Mouse (Mus musculus) layer of hippocampus, adult 8-10 months (tissue): ENCODE results near the gene Mink1. TPM values are rescaled to one million over a fixed set of nuclear protein-coding genes. Genes with fewer than 3 reads are reported as not detected.
"Not testable (repeated sequence)": the region's sequence is repeated elsewhere in the genome, so short reads cannot be mapped to it uniquely, and the experiment has no call there.

Experiments
- DNase-seq, 2 experiments: peaks; one replicate each; pipeline ENCODE4 v3.0.0; 2022; ENCODE audit warnings: low spot score in 2 of 2
- total RNA-seq, 4 experiments: library from RNA; stranded (reverse); gene quantifications; 2 replicates each; pipeline ENCODE4 v1.2.4; 2022

Gene Mink1
- total RNA-seq, 4 experiments from 2014 or later: 419 to 496 (median 460) TPM

GRCm38 (mm10) chr11:70553940-70554339, 8.7 kb upstream of the Mink1 start:
- no peak for DNase-seq

- no peak for DNase-seq
Measured at GRCm38 (mm10) chr11:70557545-70557944, 5.1 kb upstream of the Mink1 start.

GRCm38 (mm10) chr11:70561937-70562286, 769 bp upstream of the Mink1 start:
- no peak for DNase-seq

- DNase-seq: no peak
Measured at GRCm38 (mm10) chr11:70562995-70563469, 351 bp downstream of the Mink1 start.

- no peak for DNase-seq
Measured at GRCm38 (mm10) chr11:70563470-70564275, 992 bp downstream of the Mink1 start.

- no peak for DNase-seq
Measured at GRCm38 (mm10) chr11:70564276-70564873, 1.7 kb downstream of the Mink1 start.

- no peak for DNase-seq
Measured at GRCm38 (mm10) chr11:70566586-70566985, 3.9 kb downstream of the Mink1 start.

- not testable (repeated sequence) for DNase-seq
Measured at GRCm38 (mm10) chr11:70570614-70571013, 7.9 kb downstream of the Mink1 start.

- no peak for DNase-seq
Measured at GRCm38 (mm10) chr11:70571641-70572040, 9.0 kb downstream of the Mink1 start.

GRCm38 (mm10) chr11:70572348-70572902, 9.7 kb downstream of the Mink1 start:
- no peak for DNase-seq

GRCm38 (mm10) chr11:70573872-70574271, 11.2 kb downstream of the Mink1 start:
- DNase-seq: no peak

- DNase-seq: no peak
Measured at GRCm38 (mm10) chr11:70577201-70577600, 14.5 kb downstream of the Mink1 start.

- no peak for DNase-seq
Measured at GRCm38 (mm10) chr11:70578962-70579361, 16.3 kb downstream of the Mink1 start.

- no peak for DNase-seq
Measured at GRCm38 (mm10) chr11:70579710-70580357, 17.2 kb downstream of the Mink1 start.

GRCm38 (mm10) chr11:70580358-70580720, 17.7 kb downstream of the Mink1 start:
- DNase-seq: no peak

GRCm38 (mm10) chr11:70580921-70581320, 18.2 kb downstream of the Mink1 start:
- no peak for DNase-seq

GRCm38 (mm10) chr11:70582196-70582595, 19.5 kb downstream of the Mink1 start:
- no peak for DNase-seq

GRCm38 (mm10) chr11:70583022-70583714, 20.5 kb downstream of the Mink1 start:
- no peak for DNase-seq

- no peak for DNase-seq
Measured at GRCm38 (mm10) chr11:70583775-70584174, 21.1 kb downstream of the Mink1 start.

- DNase-seq: no peak
Measured at GRCm38 (mm10) chr11:70585457-70585856, 22.8 kb downstream of the Mink1 start.

- no peak for DNase-seq
Measured at GRCm38 (mm10) chr11:70586261-70586660, 23.6 kb downstream of the Mink1 start.
